Mouse (Mus musculus): ENCODE results near the gene Aldh3b1. TPM values are rescaled to one million over a fixed set of nuclear protein-coding genes. Genes with fewer than 3 reads are reported as not detected.
A peak's percentile ranks its signal among the peaks of the same experiment; 100 is the strongest.

Gene Aldh3b1
- polyA plus RNA-seq, 1 experiment from 2014 or later = 1.1 TPM

GRCm38 (mm10) chr19:3935896-3936850 is 6.6 kb upstream of the Aldh3b1 start:
- H3K9ac ChIP-seq = peak overlapping the region; percentile 57
- H3K27me3 ChIP-seq = peaks cover 25% of the 10 kb centered on the region
- WGBS = 6% methylated on average over 22 of the region's 22 CpGs
- H3K4me2 ChIP-seq = peak overlapping the region; percentile 75
- H3K4me3 ChIP-seq = peak overlapping the region; percentile 40
- no peak overlapping the region for H3K27ac ChIP-seq
- no peak for ATAC-seq
- H3K9me3 ChIP-seq (replicated peaks) = no peaks in the 10 kb centered on the region
- peaks cover 15% of the 10 kb centered on the region for H3K4me1 ChIP-seq
- no peaks in the 10 kb centered on the region for H3K36me3 ChIP-seq (ENCODE audit: poor library complexity, severe bottlenecking)

GRCm38 (mm10) chr19:3935032-3935895 is 5.7 kb upstream of the Aldh3b1 start, which contains the start of gene Unc93b1:
Gene Unc93b1, plus strand, starts transcription at chr19:3935186.
- peak; percentile 70 for ATAC-seq
- Histone ChIP-seq H3K4me3 (peak within 1 kb of the TSS; percentile 40), H3K27ac (no peak within 1 kb of the TSS), H3K4me2 (peak within 1 kb of the TSS; percentile 75), H3K9me3 (replicated peaks) (no peaks in the 10 kb centered on the region), H3K36me3 (ENCODE audit: poor library complexity, severe bottlenecking) (no peaks in the 10 kb centered on the region), H3K9ac (peak within 1 kb of the TSS; percentile 57), H3K27me3 (peaks cover 25% of the 10 kb centered on the region), H3K4me1 (peaks cover 21% of the 10 kb centered on the region)
- 7% methylated on average over 42 of the region's 42 CpGs for WGBS

- H3K27me3 ChIP-seq = peaks cover 24% of the 10 kb centered on the region
- peaks cover 34% of the 10 kb centered on the region for H3K4me1 ChIP-seq
- H3K4me2 ChIP-seq = no peak overlapping the region
- WGBS = 88% methylated on average over 9 of the region's 9 CpGs
- H3K36me3 ChIP-seq (ENCODE audit: poor library complexity, severe bottlenecking) = no peaks in the 10 kb centered on the region
- no peak overlapping the region for H3K9ac ChIP-seq
- no peaks in the 10 kb centered on the region for H3K9me3 ChIP-seq (replicated peaks)
- H3K27ac ChIP-seq = no peak overlapping the region
- ATAC-seq = no peak
- no peak overlapping the region for H3K4me3 ChIP-seq
These were observed 2.1 kb upstream of the Aldh3b1 start for GRCm38 (mm10) chr19:3931716-3932115.

- H3K9me3 ChIP-seq (replicated peaks) = no peaks in the 10 kb centered on the region
- H3K36me3 ChIP-seq (ENCODE audit: poor library complexity, severe bottlenecking) = no peaks in the 10 kb centered on the region
- ATAC-seq = no peak
- H3K27me3 ChIP-seq = peaks cover 12% of the 10 kb centered on the region
- H3K27ac ChIP-seq = no peak overlapping the region
- H3K4me2 ChIP-seq = no peak overlapping the region
- H3K9ac ChIP-seq = no peak overlapping the region
- 75% methylated on average over 20 of the region's 21 CpGs for WGBS
- no peak overlapping the region for H3K4me3 ChIP-seq
- H3K4me1 ChIP-seq = peaks cover 25% of the 10 kb centered on the region
These were observed 852 bp upstream of the Aldh3b1 start for GRCm38 (mm10) chr19:3930262-3931057.

- H3K27me3 ChIP-seq = 0 out of 2 replicates have a peak, but pooled peaks cover 2% of the 10 kb centered on the region
- H3K4me3 ChIP-seq = no peak overlapping the region
- no peaks in the 10 kb centered on the region for H3K9me3 ChIP-seq (replicated peaks)
- H3K36me3 ChIP-seq (ENCODE audit: poor library complexity, severe bottlenecking) = no peaks in the 10 kb centered on the region
- H3K4me1 ChIP-seq = peaks cover 20% of the 10 kb centered on the region
- ATAC-seq = no peak
- H3K4me2 ChIP-seq = no peak overlapping the region
- no peak overlapping the region for H3K9ac ChIP-seq
- no peak overlapping the region; the same call in 1 of the 2 replicates for H3K27ac ChIP-seq
- 75% methylated on average over 4 of the region's 4 CpGs for WGBS
These were observed 829 bp downstream of the Aldh3b1 start for GRCm38 (mm10) chr19:3928779-3929178.

- ATAC-seq = no peak
- no peak overlapping the region for H3K4me3 ChIP-seq
- H3K9ac ChIP-seq = no peak overlapping the region
- H3K36me3 ChIP-seq (ENCODE audit: poor library complexity, severe bottlenecking) = no peaks in the 10 kb centered on the region
- H3K9me3 ChIP-seq (replicated peaks) = no peaks in the 10 kb centered on the region
- H3K4me2 ChIP-seq = no peak overlapping the region
- 93% methylated on average over 4 of the region's 4 CpGs for WGBS
- peaks cover 20% of the 10 kb centered on the region for H3K4me1 ChIP-seq
- H3K27ac ChIP-seq = no peak overlapping the region
- H3K27me3 ChIP-seq = no peaks in the 10 kb centered on the region
These were observed 1.6 kb downstream of the Aldh3b1 start for GRCm38 (mm10) chr19:3927989-3928388.

- no peak overlapping the region for H3K27ac ChIP-seq
- WGBS = 69% methylated on average over 6 of the region's 6 CpGs
- no peaks in the 10 kb centered on the region for H3K27me3 ChIP-seq
- H3K4me2 ChIP-seq = no peak overlapping the region
- H3K36me3 ChIP-seq (ENCODE audit: poor library complexity, severe bottlenecking) = no peaks in the 10 kb centered on the region
- H3K9ac ChIP-seq = no peak overlapping the region
- no peak for ATAC-seq
- no peaks in the 10 kb centered on the region for H3K9me3 ChIP-seq (replicated peaks)
- peaks cover 20% of the 10 kb centered on the region for H3K4me1 ChIP-seq
- H3K4me3 ChIP-seq = no peak overlapping the region
These were observed 2.9 kb downstream of the Aldh3b1 start for GRCm38 (mm10) chr19:3926685-3927084.

- no peaks in the 10 kb centered on the region for H3K36me3 ChIP-seq (ENCODE audit: poor library complexity, severe bottlenecking)
- no peaks in the 10 kb centered on the region for H3K9me3 ChIP-seq (replicated peaks)
- H3K4me2 ChIP-seq = no peak overlapping the region
- no peak overlapping the region for H3K4me3 ChIP-seq
- no peak overlapping the region for H3K27ac ChIP-seq
- no peak overlapping the region for H3K9ac ChIP-seq
- peaks cover 20% of the 10 kb centered on the region for H3K4me1 ChIP-seq
- 66% methylated on average over 3 of the region's 3 CpGs for WGBS
- H3K27me3 ChIP-seq = no peaks in the 10 kb centered on the region
- ATAC-seq = no peak
These were observed 3.3 kb downstream of the Aldh3b1 start for GRCm38 (mm10) chr19:3926279-3926678.

GRCm38 (mm10) chr19:3925859-3926258 is 3.7 kb downstream of the Aldh3b1 start:
- H3K27ac ChIP-seq = no peak overlapping the region
- H3K4me3 ChIP-seq = no peak overlapping the region
- no peaks in the 10 kb centered on the region for H3K9me3 ChIP-seq (replicated peaks)
- no peak overlapping the region for H3K9ac ChIP-seq
- WGBS = 85% methylated on average over 6 of the region's 6 CpGs
- no peaks in the 10 kb centered on the region for H3K36me3 ChIP-seq (ENCODE audit: poor library complexity, severe bottlenecking)
- H3K4me1 ChIP-seq = peaks cover 19% of the 10 kb centered on the region
- no peak overlapping the region for H3K4me2 ChIP-seq
- no peak for ATAC-seq
- no peaks in the 10 kb centered on the region for H3K27me3 ChIP-seq

- no peaks in the 10 kb centered on the region for H3K9me3 ChIP-seq (replicated peaks)
- H3K27ac ChIP-seq = no peak overlapping the region
These were observed 4.7 kb downstream of the Aldh3b1 start for GRCm38 (mm10) chr19:3924868-3925267.

GRCm38 (mm10) chr19:3924190-3924589 is 5.4 kb downstream of the Aldh3b1 start:
- WGBS = 88% methylated on average over 8 of the region's 8 CpGs
- no peak overlapping the region for H3K9ac ChIP-seq
- H3K4me3 ChIP-seq = no peak overlapping the region
- H3K9me3 ChIP-seq (replicated peaks) = no peaks in the 10 kb centered on the region
- peaks cover 4% of the 10 kb centered on the region for H3K4me1 ChIP-seq
- ATAC-seq = no peak
- H3K36me3 ChIP-seq (ENCODE audit: poor library complexity, severe bottlenecking) = no peaks in the 10 kb centered on the region
- H3K27ac ChIP-seq = no peak overlapping the region
- no peak overlapping the region for H3K4me2 ChIP-seq
- no peaks in the 10 kb centered on the region for H3K27me3 ChIP-seq

More at GRCm38 (mm10) chr19:3924868-3925267, 4.7 kb downstream of the Aldh3b1 start:
- WGBS = 96% methylated on average over 7 of the region's 7 CpGs
- ATAC-seq = no peak
- H3K27me3 ChIP-seq = no peaks in the 10 kb centered on the region
- H3K4me2 ChIP-seq = no peak overlapping the region
- peaks cover 11% of the 10 kb centered on the region for H3K4me1 ChIP-seq
- no peaks in the 10 kb centered on the region for H3K36me3 ChIP-seq (ENCODE audit: poor library complexity, severe bottlenecking)
- no peak overlapping the region for H3K9ac ChIP-seq
- H3K4me3 ChIP-seq = no peak overlapping the region

Data from forebrain, embryonic 13.5 days (tissue).